Mouse (Mus musculus) hindbrain, postnatal 0 days (tissue): ENCODE data around the gene Gucy1b2. TPM values are rescaled to one million over a fixed set of nuclear protein-coding genes. Genes with fewer than 3 reads are reported as not detected.

Experiments
- ATAC-seq: fragments of 200-750 bp; cut with Nextera tagmentation; 2 replicates; pipeline ENCODE4 v1.8.0; 2017; ENCODE audit warnings: mild to moderate bottlenecking, moderate TSS enrichment, moderate library complexity
- DNase-seq: peaks from one replicate; pipeline ENCODE4 v3.0.0-alpha.2; 2015; ENCODE audit warnings: low spot score
- H3K27ac ChIP-seq: fragments of 300-500 bp; sonication (generic); 2 replicates; pipeline ENCODE4 v1.5.1; 2014; ENCODE audit warnings: mild to moderate bottlenecking
- H3K27me3 ChIP-seq: fragments of 300-500 bp; sonication (generic); 2 replicates; pipeline ENCODE4 v1.6.1; 2014; ENCODE audit warnings: low read length, mixed read lengths; ENCODE audit not compliant: insufficient read depth
- H3K36me3 ChIP-seq: fragments of 300-500 bp; sonication (generic); 2 replicates; pipeline ENCODE4 v1.6.1; 2014; ENCODE audit warnings: low read length, mixed read lengths; ENCODE audit not compliant: insufficient read depth
- H3K4me1 ChIP-seq: fragments of 300-500 bp; sonication (generic); 2 replicates; pipeline ENCODE4 v1.6.1; 2014; ENCODE audit warnings: antibody characterized with exemption, low read length, mixed read lengths; ENCODE audit not compliant: insufficient read depth
- H3K4me2 ChIP-seq: fragments of 300-500 bp; sonication (generic); 2 replicates; pipeline ENCODE4 v1.6.1; 2014; ENCODE audit warnings: low read depth, mild to moderate bottlenecking, low read length, moderate library complexity, mixed read lengths
- H3K4me3 ChIP-seq: fragments of 300-500 bp; sonication (generic); 2 replicates; pipeline ENCODE4 v1.5.1; 2014; ENCODE audit warnings: low read length
- H3K9ac ChIP-seq: fragments of 300-500 bp; sonication (generic); replicated peaks from 2 replicates; pipeline ENCODE4 v1.6.1; 2014; ENCODE audit warnings: mild to moderate bottlenecking, low read length, moderate library complexity, mixed read lengths
- H3K9me3 ChIP-seq: fragments of 300-500 bp; sonication (generic); 2 replicates; pipeline ENCODE4 v1.6.1; 2016; ENCODE audit warnings: low read length, mixed read lengths
- CTCF ChIP-seq: IDR thresholded peaks from 2 replicates; pipeline ENCODE4 v1.5.1; 2016; ENCODE audit warnings: antibody characterized with exemption, control low read depth, low read depth
- WGBS: fragments of 180-500 bp; shearing (Covaris S2); extraction: QIAGEN DNeasy Blood & Tissue Kit; methylation state at CpG from one replicate; pipeline ENCODE4 v1.1.7; 2014; 5-methylcytosine and 5-hydroxymethylcytosine counted together
- polyA plus RNA-seq: library from polyadenylated mRNA; unstranded; fragments of >200 nt; fragmentation: Nextera tagmentation; extraction: Ambion mirVana; gene quantifications from 2 replicates; pipeline ENCODE4 v1.2.1, GENCODE M21; 2015
- total RNA-seq: library from RNA; depleted of rRNA; stranded (reverse); fragments of >200 nt; gene quantifications from 2 replicates; pipeline ENCODE4 v1.2.3, GENCODE M21; 2014; rRNA removed

The Gucy1b2 gene
- total and polyA plus RNA-seq, 2 experiments from 2014 or later = 0.80 to 2.2 TPM

DNA sequence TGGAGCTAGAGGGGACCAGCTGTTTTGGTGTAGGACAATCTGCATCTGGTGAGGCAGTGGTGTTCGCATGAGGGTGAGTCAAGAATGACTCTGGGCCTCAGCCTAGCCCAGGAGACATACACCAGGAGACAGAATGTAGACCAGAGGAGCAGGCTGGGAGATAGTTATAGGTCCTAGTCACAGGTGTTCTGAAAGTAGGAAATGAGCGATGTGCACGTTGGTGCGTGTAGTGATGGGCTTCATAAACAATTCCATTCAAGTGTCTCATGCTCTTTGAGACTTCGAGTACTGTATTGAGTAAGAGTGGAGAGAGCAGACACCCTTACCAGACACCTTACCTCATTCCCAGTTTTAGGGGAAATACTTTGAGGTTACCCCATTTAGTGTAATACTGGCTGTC lies 102.3 kb downstream of the Gucy1b2 start:
- Histone ChIP-seq H3K27me3 (no peaks in the 10 kb centered on the region), H3K27ac (no peak overlapping the region), H3K4me3 (no peak overlapping the region), H3K4me1 (no peaks in the 10 kb centered on the region), H3K9me3 (no peaks in the 10 kb centered on the region), H3K4me2 (no peak overlapping the region), H3K36me3 (no peaks in the 10 kb centered on the region), H3K9ac (no peak overlapping the region)
- 93% methylated on average over 5 of the region's 5 CpGs for WGBS
- no peak for TF ChIP-seq CTCF
- ATAC-seq (no peak), DNase-seq (no peak)

DNA sequence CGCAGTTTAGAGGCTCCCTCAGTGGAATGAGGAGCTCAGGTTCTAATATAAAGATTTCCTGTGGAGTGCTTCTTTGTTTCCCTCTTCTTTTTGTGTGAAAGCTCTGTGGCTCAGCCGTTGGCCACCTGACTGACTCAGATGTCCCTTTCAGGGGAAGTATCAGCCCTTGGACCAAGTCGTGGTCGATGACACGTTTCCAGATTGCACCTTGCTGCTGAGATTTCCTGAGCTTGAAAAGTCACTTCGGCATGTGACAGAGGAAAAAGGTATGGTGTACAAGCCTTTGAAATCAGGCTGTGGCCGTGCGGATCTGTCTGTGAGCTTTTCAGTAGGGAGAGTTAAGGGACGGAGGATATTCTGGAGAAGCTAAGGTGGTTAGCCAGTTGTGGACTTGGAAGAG lies 102.7 kb downstream of the Gucy1b2 start:
- no peak for TF ChIP-seq CTCF
- ATAC-seq = no peak

DNA sequence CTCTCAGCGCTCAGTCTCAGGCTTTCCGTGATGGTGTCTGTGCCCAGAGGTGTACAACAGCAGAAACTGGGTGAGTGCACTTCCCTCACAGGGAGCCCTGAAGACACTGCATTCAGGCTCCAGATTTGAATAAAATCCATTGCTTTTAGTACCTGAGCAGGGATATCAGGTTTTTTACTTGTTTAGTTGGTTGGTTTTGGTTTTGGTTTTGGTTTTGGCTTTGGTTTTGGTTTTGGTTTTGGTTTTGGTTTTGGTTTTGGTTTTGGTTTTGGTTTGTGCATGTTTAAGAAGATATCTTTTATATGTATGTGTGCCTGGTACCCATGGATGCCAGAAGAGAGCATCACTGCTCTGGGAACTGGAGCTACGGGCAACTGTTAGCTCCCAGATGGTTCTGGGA lies 105.2 kb downstream of the Gucy1b2 start:
- no peak for TF ChIP-seq CTCF
- no peak overlapping the region for H3K4me2 ChIP-seq
- no peaks in the 10 kb centered on the region for H3K4me1 ChIP-seq
- H3K27me3 ChIP-seq = no peaks in the 10 kb centered on the region
- no peak overlapping the region for H3K9ac ChIP-seq
- H3K4me3 ChIP-seq = no peak overlapping the region
- no peak for ATAC-seq
- WGBS = 88% methylated on average over 3 of the region's 3 CpGs
- H3K36me3 ChIP-seq = no peaks in the 10 kb centered on the region
- no peak for DNase-seq
- no peak overlapping the region for H3K27ac ChIP-seq
- H3K9me3 ChIP-seq = no peaks in the 10 kb centered on the region

More for the DNA sequence above, 102.7 kb downstream of the Gucy1b2 start:
- WGBS = 64% methylated on average over 9 of the region's 9 CpGs
- H3K4me1 ChIP-seq = no peaks in the 10 kb centered on the region
- H3K36me3 ChIP-seq = no peaks in the 10 kb centered on the region
- H3K9me3 ChIP-seq = no peaks in the 10 kb centered on the region
- DNase-seq = no peak
- H3K27me3 ChIP-seq = no peaks in the 10 kb centered on the region
- no peak overlapping the region for H3K27ac ChIP-seq
- H3K9ac ChIP-seq = no peak overlapping the region
- no peak overlapping the region for H3K4me3 ChIP-seq
- H3K4me2 ChIP-seq = no peak overlapping the region

DNA sequence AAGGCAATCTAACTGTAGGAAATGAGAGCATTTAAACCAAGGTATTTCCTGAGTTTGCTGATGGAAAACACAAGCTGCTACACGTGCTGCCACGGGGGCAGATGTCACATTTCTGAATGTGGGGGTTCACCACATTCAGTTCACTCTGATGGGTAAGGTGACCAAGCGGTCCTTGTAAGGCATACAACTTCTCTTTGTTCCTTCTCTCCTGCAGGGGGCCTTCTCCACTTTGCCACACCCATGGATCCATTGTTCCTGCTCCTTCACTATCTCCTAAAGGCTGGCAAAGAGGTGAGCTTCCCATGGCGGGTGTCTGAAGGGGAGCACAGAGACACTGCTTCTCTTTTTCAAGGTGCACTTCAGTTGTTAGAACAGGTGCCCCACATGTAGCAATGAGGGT lies 105.9 kb downstream of the Gucy1b2 start:
- Histone ChIP-seq H3K4me3 (no peak overlapping the region), H3K9ac (no peak overlapping the region), H3K36me3 (no peaks in the 10 kb centered on the region), H3K27me3 (no peaks in the 10 kb centered on the region), H3K9me3 (no peaks in the 10 kb centered on the region), H3K4me1 (no peaks in the 10 kb centered on the region), H3K27ac (no peak overlapping the region), H3K4me2 (no peak overlapping the region)
- DNase-seq (no peak), ATAC-seq (no peak)
- no peak for TF ChIP-seq CTCF
- 73% methylated on average over 4 of the region's 4 CpGs for WGBS

DNA sequence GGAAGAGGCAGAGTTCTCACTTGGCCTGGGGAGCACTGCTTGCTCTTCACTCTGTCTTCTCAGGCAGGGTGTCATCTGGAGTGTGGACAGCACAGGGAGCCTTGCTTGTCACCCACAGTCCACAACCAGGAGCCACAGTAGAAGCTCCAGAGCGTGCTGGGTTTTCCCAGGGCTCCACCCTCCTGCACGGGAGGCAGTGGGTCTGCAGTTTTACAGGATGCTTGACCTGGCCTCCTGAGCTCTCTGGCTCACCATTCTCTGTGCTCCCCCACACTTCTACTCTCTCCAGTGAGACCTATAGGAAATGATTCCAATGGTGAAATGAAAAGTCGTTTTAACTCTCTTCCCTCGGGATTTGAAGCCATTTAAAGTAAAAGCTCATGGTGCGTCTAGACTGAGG lies 106.3 kb downstream of the Gucy1b2 start:
- no peak for DNase-seq
- no peak overlapping the region for H3K4me3 ChIP-seq

DNA sequence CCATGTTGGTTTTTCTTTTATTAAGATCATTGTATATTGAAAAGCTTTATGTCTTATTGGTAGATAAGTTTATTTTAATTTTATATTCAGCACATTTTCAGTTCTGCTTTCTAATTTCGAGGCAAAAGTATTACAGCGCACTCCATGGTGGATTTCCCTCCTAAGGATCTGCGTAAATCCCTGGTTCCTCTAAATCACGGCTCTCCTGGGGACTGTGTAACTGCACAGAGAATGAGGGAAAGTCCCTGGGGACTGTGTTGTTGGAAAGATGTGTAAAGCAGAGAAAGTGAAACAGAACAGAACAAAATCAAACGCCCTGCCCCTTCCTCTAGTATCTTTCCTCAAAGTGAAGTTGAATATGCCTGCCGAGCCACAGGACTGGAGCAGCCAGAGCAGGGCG lies 109.0 kb downstream of the Gucy1b2 start:
- ATAC-seq (no peak), DNase-seq (peak; percentile 23)
- Histone ChIP-seq H3K4me2 (peak overlapping the region; percentile 19; the same call in 1 of the 2 replicates), H3K9ac (no peak overlapping the region), H3K36me3 (no peaks in the 10 kb centered on the region), H3K9me3 (no peaks in the 10 kb centered on the region), H3K4me1 (no peaks in the 10 kb centered on the region), H3K27me3 (no peaks in the 10 kb centered on the region), H3K27ac (no peak overlapping the region), H3K4me3 (no peak overlapping the region)
- 67% methylated on average over 7 of the region's 7 CpGs for WGBS
- TF ChIP-seq CTCF = no peak

More for the DNA sequence above, 106.3 kb downstream of the Gucy1b2 start:
- Histone ChIP-seq H3K4me2 (no peak overlapping the region), H3K9ac (no peak overlapping the region), H3K27me3 (no peaks in the 10 kb centered on the region), H3K4me1 (no peaks in the 10 kb centered on the region), H3K27ac (no peak overlapping the region), H3K9me3 (no peaks in the 10 kb centered on the region), H3K36me3 (no peaks in the 10 kb centered on the region)
- WGBS = 71% methylated on average over 5 of the region's 5 CpGs
- no peak for TF ChIP-seq CTCF
- no peak for ATAC-seq

DNA sequence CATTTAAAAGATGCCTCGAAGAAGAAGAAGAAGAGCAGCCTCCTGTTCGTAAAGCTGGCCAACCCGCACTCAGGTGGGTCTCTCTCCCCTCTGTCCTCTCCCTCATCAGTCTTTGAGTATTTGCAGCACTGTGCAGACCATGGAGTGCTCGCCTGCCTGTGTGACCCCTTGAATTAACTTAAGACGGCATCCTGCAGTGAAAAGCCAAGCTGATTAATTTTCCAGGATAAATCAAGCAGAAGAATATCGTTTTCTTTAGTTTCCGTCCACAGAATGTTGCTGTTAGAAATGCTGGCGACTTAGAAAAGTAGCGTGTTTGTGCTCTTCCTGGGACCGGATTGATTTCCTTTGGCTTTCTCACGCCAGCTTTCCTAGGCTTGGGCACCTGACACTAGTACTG lies 109.5 kb downstream of the Gucy1b2 start:
- H3K9ac ChIP-seq = no peak overlapping the region
- H3K27me3 ChIP-seq = no peaks in the 10 kb centered on the region
- H3K4me1 ChIP-seq = 0 out of 2 replicates have a peak, but pooled peaks cover 2% of the 10 kb centered on the region
- H3K27ac ChIP-seq = no peak overlapping the region
- no peak overlapping the region for H3K4me3 ChIP-seq
- DNase-seq (no peak), ATAC-seq (no peak)
- no peaks in the 10 kb centered on the region for H3K9me3 ChIP-seq
- WGBS = 27% methylated on average over 11 of the region's 11 CpGs
- H3K36me3 ChIP-seq = no peaks in the 10 kb centered on the region
- TF ChIP-seq CTCF = no peak
- H3K4me2 ChIP-seq = peak overlapping the region; percentile 19

Other genes starting within 250 kb of the Gucy1b2 start
- gene Rnaseh2b, start 163.7 kb downstream of the Gucy1b2 start, total RNA-seq = 20.4 and 22.3 TPM in 2 replicates
- 40.8 and 42.5 TPM in 2 replicates for gene Rnaseh2b, start 163.7 kb downstream of the Gucy1b2 start, polyA plus RNA-seq
- 22.1 and 31.2 TPM in 2 replicates for gene Dleu7, start 163.2 kb downstream of the Gucy1b2 start, total RNA-seq
- 16.2 and 16.8 TPM in 2 replicates for gene Dleu7, start 163.2 kb downstream of the Gucy1b2 start, polyA plus RNA-seq
- gene Fam124a, start 99.4 kb upstream of the Gucy1b2 start, total RNA-seq = 31.3 and 40.8 TPM in 2 replicates
- 37.5 and 41.2 TPM in 2 replicates for gene Fam124a, start 99.4 kb upstream of the Gucy1b2 start, polyA plus RNA-seq
- not detected in 2 replicates for gene Gm4131, start 110.6 kb upstream of the Gucy1b2 start, total RNA-seq
- gene Gm4131, start 110.6 kb upstream of the Gucy1b2 start, polyA plus RNA-seq = 0.25 and 0.26 TPM in 2 replicates
- not detected in 2 replicates for gene Serpine3, start 207.4 kb upstream of the Gucy1b2 start, total RNA-seq
- not detected in 2 replicates for gene Serpine3, start 207.4 kb upstream of the Gucy1b2 start, polyA plus RNA-seq